Mouse (Mus musculus) neural tube, embryonic 14.5 days (tissue): Measurements from ENCODE around the gene Erc2. TPM values are rescaled to one million over a fixed set of nuclear protein-coding genes. Genes with fewer than 3 reads are reported as not detected.

Experiments
- ATAC-seq: fragments of 200-750 bp; cut with Nextera tagmentation; 2 replicates; pipeline ENCODE4 v1.8.0; 2017; ENCODE audit warnings: low read depth, mild to moderate bottlenecking, moderate TSS enrichment, moderate library complexity
- H3K27ac ChIP-seq: fragments of 300-500 bp; sonication (generic); 2 replicates; pipeline ENCODE4 v1.5.1; 2014; ENCODE audit warnings: low read depth, mild to moderate bottlenecking, control low read depth, low read length, moderate library complexity, mixed read lengths
- H3K27me3 ChIP-seq: fragments of 300-500 bp; sonication (generic); 2 replicates; pipeline ENCODE4 v1.6.1; 2014; ENCODE audit warnings: low read length; ENCODE audit not compliant: control insufficient read depth, insufficient read depth
- H3K36me3 ChIP-seq: fragments of 300-500 bp; sonication (generic); 2 replicates; pipeline ENCODE4 v1.6.1; 2014; ENCODE audit warnings: low read length, mixed read lengths; ENCODE audit not compliant: control insufficient read depth, insufficient read depth
- H3K4me1 ChIP-seq: fragments of 300-500 bp; sonication (generic); 2 replicates; pipeline ENCODE4 v1.6.1; 2014; ENCODE audit warnings: low read length; ENCODE audit not compliant: control insufficient read depth, insufficient read depth
- H3K4me2 ChIP-seq: fragments of 300-500 bp; sonication (generic); 2 replicates; pipeline ENCODE4 v1.6.1; 2014; ENCODE audit warnings: mild to moderate bottlenecking, low read depth, low read length, control low read depth
- H3K4me3 ChIP-seq: fragments of 300-500 bp; sonication (generic); 2 replicates; pipeline ENCODE4 v1.5.1; 2014; ENCODE audit warnings: low read depth, low read length, control low read depth, mixed read lengths
- H3K9ac ChIP-seq: fragments of 300-500 bp; sonication (generic); replicated peaks from 2 replicates; pipeline ENCODE4 v1.6.1; 2014; ENCODE audit warnings: low read depth, mild to moderate bottlenecking, control low read depth, low read length, mixed read lengths
- H3K9me3 ChIP-seq: fragments of 300-500 bp; sonication (generic); 2 replicates; pipeline ENCODE4 v1.6.1; 2016; ENCODE audit warnings: low read length; ENCODE audit not compliant: control insufficient read depth
- WGBS: fragments of 180-500 bp; shearing (Covaris S2); extraction: QIAGEN DNeasy Blood & Tissue Kit; methylation state at CpG from one replicate; pipeline ENCODE4 v1.1.7; 2014; 5-methylcytosine and 5-hydroxymethylcytosine counted together
- polyA plus RNA-seq: library from polyadenylated mRNA; unstranded; fragments of >200 nt; fragmentation: Nextera tagmentation; extraction: Ambion mirVana; gene quantifications from 2 replicates; pipeline ENCODE4 v1.2.1, GENCODE M21; 2014

The Erc2 gene
- polyA plus RNA-seq, 1 experiment from 2014 or later, result 117 TPM

GRCm38 (mm10) chr14:27822566-27822965, 200.3 kb downstream of the Erc2 start:
- no peaks in the 10 kb centered on the region for H3K36me3 ChIP-seq
- no peak overlapping the region for H3K4me3 ChIP-seq
- no peaks in the 10 kb centered on the region for H3K4me1 ChIP-seq
- H3K9me3 ChIP-seq, result no peaks in the 10 kb centered on the region
- H3K27me3 ChIP-seq, result no peaks in the 10 kb centered on the region
- no peak overlapping the region for H3K27ac ChIP-seq
- H3K4me2 ChIP-seq, result no peak overlapping the region
- no peak for ATAC-seq
- WGBS, result 92% methylated on average over 6 of the region's 6 CpGs
- H3K9ac ChIP-seq, result no peak overlapping the region

- Histone ChIP-seq H3K4me1 (no peaks in the 10 kb centered on the region), H3K27me3 (no peaks in the 10 kb centered on the region), H3K4me2 (no peak overlapping the region), H3K4me3 (no peak overlapping the region), H3K36me3 (no peaks in the 10 kb centered on the region), H3K9ac (no peak overlapping the region), H3K9me3 (no peaks in the 10 kb centered on the region), H3K27ac (no peak overlapping the region)
- WGBS, result 52% methylated on average over 3 of the region's 3 CpGs
- no peak for ATAC-seq
Observed at GRCm38 (mm10) chr14:27823048-27823447, 200.8 kb downstream of the Erc2 start.

GRCm38 (mm10) chr14:27823897-27824296, 201.7 kb downstream of the Erc2 start:
- H3K36me3 ChIP-seq, result no peaks in the 10 kb centered on the region
- no peak overlapping the region for H3K27ac ChIP-seq
- no peak overlapping the region for H3K9ac ChIP-seq
- H3K4me1 ChIP-seq, result no peaks in the 10 kb centered on the region
- H3K9me3 ChIP-seq, result no peaks in the 10 kb centered on the region
- WGBS, result 75% methylated on average over 6 of the region's 6 CpGs
- no peak for ATAC-seq
- H3K4me3 ChIP-seq, result no peak overlapping the region
- H3K27me3 ChIP-seq, result no peaks in the 10 kb centered on the region
- no peak overlapping the region for H3K4me2 ChIP-seq

- H3K27me3 ChIP-seq, result no peaks in the 10 kb centered on the region
- H3K4me2 ChIP-seq, result no peak overlapping the region
- H3K9ac ChIP-seq, result no peak overlapping the region
- H3K9me3 ChIP-seq, result no peaks in the 10 kb centered on the region
- ATAC-seq, result no peak
- no peak overlapping the region for H3K27ac ChIP-seq
- no peaks in the 10 kb centered on the region for H3K4me1 ChIP-seq
- no peak overlapping the region for H3K4me3 ChIP-seq
- no peaks in the 10 kb centered on the region for H3K36me3 ChIP-seq
- 74% methylated on average over 1 of the region's 1 CpGs for WGBS
Observed at GRCm38 (mm10) chr14:27826829-27827228, 204.6 kb downstream of the Erc2 start.

GRCm38 (mm10) chr14:27828089-27828488, 205.9 kb downstream of the Erc2 start:
- no peaks in the 10 kb centered on the region for H3K36me3 ChIP-seq
- H3K9ac ChIP-seq, result no peak overlapping the region
- 34% methylated on average over 2 of the region's 2 CpGs for WGBS
- H3K27ac ChIP-seq, result no peak overlapping the region
- no peaks in the 10 kb centered on the region for H3K4me1 ChIP-seq
- H3K27me3 ChIP-seq, result no peaks in the 10 kb centered on the region
- H3K4me2 ChIP-seq, result no peak overlapping the region
- ATAC-seq, result no peak
- H3K9me3 ChIP-seq, result no peaks in the 10 kb centered on the region
- no peak overlapping the region for H3K4me3 ChIP-seq

GRCm38 (mm10) chr14:27832196-27832595, 210.0 kb downstream of the Erc2 start:
- no peaks in the 10 kb centered on the region for H3K27me3 ChIP-seq
- H3K9ac ChIP-seq, result no peak overlapping the region
- H3K4me1 ChIP-seq, result no peaks in the 10 kb centered on the region
- H3K36me3 ChIP-seq, result no peaks in the 10 kb centered on the region
- ATAC-seq, result no peak
- no peak overlapping the region for H3K27ac ChIP-seq
- H3K4me3 ChIP-seq, result no peak overlapping the region
- no peaks in the 10 kb centered on the region for H3K9me3 ChIP-seq
- no peak overlapping the region for H3K4me2 ChIP-seq
- WGBS, result 84% methylated on average over 4 of the region's 4 CpGs

GRCm38 (mm10) chr14:27835351-27835750, 213.1 kb downstream of the Erc2 start:
- no peak for ATAC-seq
- Histone ChIP-seq H3K4me2 (no peak overlapping the region), H3K4me1 (no peaks in the 10 kb centered on the region), H3K27ac (no peak overlapping the region), H3K27me3 (no peaks in the 10 kb centered on the region), H3K36me3 (no peaks in the 10 kb centered on the region), H3K4me3 (no peak overlapping the region), H3K9me3 (no peaks in the 10 kb centered on the region), H3K9ac (no peak overlapping the region)
- 78% methylated on average over 1 of the region's 1 CpGs for WGBS

GRCm38 (mm10) chr14:27837601-27838105, 215.4 kb downstream of the Erc2 start:
- no peaks in the 10 kb centered on the region for H3K27me3 ChIP-seq
- 79% methylated on average over 6 of the region's 6 CpGs for WGBS
- no peak overlapping the region for H3K4me2 ChIP-seq

GRCm38 (mm10) chr14:27840120-27840519, 217.9 kb downstream of the Erc2 start:
- 94% methylated on average over 1 of the region's 1 CpGs for WGBS
- ATAC-seq, result no peak
- H3K27ac ChIP-seq, result no peak overlapping the region

More at GRCm38 (mm10) chr14:27837601-27838105, 215.4 kb downstream of the Erc2 start:
- H3K36me3 ChIP-seq, result no peaks in the 10 kb centered on the region
- H3K27ac ChIP-seq, result no peak overlapping the region
- no peak overlapping the region for H3K4me3 ChIP-seq
- ATAC-seq, result no peak
- no peaks in the 10 kb centered on the region for H3K9me3 ChIP-seq
- no peak overlapping the region for H3K9ac ChIP-seq
- H3K4me1 ChIP-seq, result no peaks in the 10 kb centered on the region

More at GRCm38 (mm10) chr14:27840120-27840519, 217.9 kb downstream of the Erc2 start:
- Histone ChIP-seq H3K4me1 (no peaks in the 10 kb centered on the region), H3K36me3 (no peaks in the 10 kb centered on the region), H3K9ac (no peak overlapping the region), H3K27me3 (no peaks in the 10 kb centered on the region), H3K9me3 (no peaks in the 10 kb centered on the region), H3K4me2 (no peak overlapping the region), H3K4me3 (no peak overlapping the region)
